Mouse (Mus musculus) intestine, embryonic 14.5 days (tissue): Measurements from ENCODE around the gene Tex12. TPM values are rescaled to one million over a fixed set of nuclear protein-coding genes. Genes with fewer than 3 reads are reported as not detected.

ENCODE experiments used
- ATAC-seq: fragments of 200-750 bp; cut with Nextera tagmentation; replicated peaks from 2 replicates; pipeline ENCODE4 v1.8.0; 2017; ENCODE audit warnings: low read depth, moderate number of reproducible peaks, moderate TSS enrichment, moderate library complexity; ENCODE audit not compliant: low FRiP score, low TSS enrichment
- DNase-seq: peaks from one replicate; pipeline ENCODE4 v3.0.0-alpha.2; 2018; ENCODE audit warnings: low spot score
- H3K27ac ChIP-seq: fragments of 300-500 bp; sonication (generic); 2 replicates; pipeline ENCODE4 v1.5.1; 2014; ENCODE audit warnings: low read depth, mild to moderate bottlenecking, control low read depth
- H3K27me3 ChIP-seq: fragments of 300-500 bp; sonication (generic); replicated peaks from 2 replicates; pipeline ENCODE4 v1.6.1; 2014; ENCODE audit warnings: low read length, control low read depth; ENCODE audit not compliant: control insufficient read depth, insufficient read depth
- H3K36me3 ChIP-seq: fragments of 300-500 bp; sonication (generic); 2 replicates; pipeline ENCODE4 v1.6.1; 2014; ENCODE audit warnings: low read length, control low read depth; ENCODE audit not compliant: control insufficient read depth, insufficient read depth
- H3K4me1 ChIP-seq: fragments of 300-500 bp; sonication (generic); replicated peaks from 2 replicates; pipeline ENCODE4 v1.6.1; 2014; ENCODE audit warnings: low read length, control low read depth, mixed read lengths; ENCODE audit not compliant: control insufficient read depth, insufficient read depth
- H3K4me2 ChIP-seq: fragments of 300-500 bp; sonication (generic); 2 replicates; pipeline ENCODE4 v1.6.1; 2014; ENCODE audit warnings: low read length
- H3K4me3 ChIP-seq: fragments of 300-500 bp; sonication (generic); 2 replicates; pipeline ENCODE4 v1.5.1; 2014; ENCODE audit warnings: low read depth, low read length, control low read depth, mixed read lengths
- H3K9ac ChIP-seq: fragments of 300-500 bp; sonication (generic); 2 replicates; pipeline ENCODE4 v1.6.1; 2014; ENCODE audit warnings: mild to moderate bottlenecking, low read length
- H3K9me3 ChIP-seq: fragments of 300-500 bp; sonication (generic); 2 replicates; pipeline ENCODE4 v1.6.1; 2016; ENCODE audit warnings: low read length, control low read depth; ENCODE audit not compliant: control insufficient read depth
- WGBS: fragments of 180-500 bp; shearing (Covaris S2); extraction: QIAGEN DNeasy Blood & Tissue Kit; methylation state at CpG from one replicate; pipeline ENCODE4 v1.1.7; 2014; 5-methylcytosine and 5-hydroxymethylcytosine counted together
- polyA plus RNA-seq: library from polyadenylated mRNA; unstranded; fragments of >200 nt; fragmentation: Nextera tagmentation; extraction: Ambion mirVana; gene quantifications from 2 replicates; pipeline ENCODE4 v1.2.1, GENCODE M21; 2014

The Tex12 gene
- polyA plus RNA-seq, 1 experiment from 2014 or later = not detected

GRCm38 (mm10) chr9:50593544-50593943, 32.4 kb upstream of the Tex12 start:
- H3K9me3 ChIP-seq = no peaks in the 10 kb centered on the region
- no peaks in the 10 kb centered on the region for H3K4me1 ChIP-seq
- DNase-seq (no peak), ATAC-seq (no peak)
- H3K4me3 ChIP-seq = no peak overlapping the region
- peaks cover 40% of the 10 kb centered on the region for H3K36me3 ChIP-seq
- 79% methylated on average over 3 of the region's 3 CpGs for WGBS
- no peak overlapping the region for H3K9ac ChIP-seq
- H3K27me3 ChIP-seq = no peaks in the 10 kb centered on the region
- H3K4me2 ChIP-seq = no peak overlapping the region
- no peak overlapping the region for H3K27ac ChIP-seq

DNA sequence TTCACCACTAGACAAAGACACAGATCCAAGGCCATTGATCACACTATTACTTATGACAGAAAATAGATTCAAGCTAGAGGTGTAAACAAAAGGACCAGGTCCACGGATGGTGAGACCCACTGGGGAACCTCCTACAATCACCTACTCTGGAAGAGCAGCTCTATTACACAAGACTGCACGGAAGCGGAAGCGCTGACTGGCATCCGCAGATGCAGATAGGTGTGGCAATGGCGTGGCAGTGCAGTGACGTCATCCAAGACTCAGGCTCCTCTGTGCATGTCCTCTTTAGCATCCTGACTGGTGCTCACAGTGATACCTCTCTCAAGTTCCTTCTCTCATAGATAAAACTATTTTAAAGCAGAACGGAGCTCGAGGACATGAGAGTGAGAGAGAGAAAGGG, 31.8 kb upstream of the Tex12 start:
- no peaks in the 10 kb centered on the region for H3K9me3 ChIP-seq
- H3K4me3 ChIP-seq = no peak overlapping the region
- ATAC-seq = no peak
- H3K4me2 ChIP-seq = no peak overlapping the region
- no peaks in the 10 kb centered on the region for H3K27me3 ChIP-seq
- WGBS = 85% methylated on average over 9 of the region's 9 CpGs
- H3K4me1 ChIP-seq = no peaks in the 10 kb centered on the region
- no peak overlapping the region for H3K9ac ChIP-seq
- peaks cover 34% of the 10 kb centered on the region for H3K36me3 ChIP-seq
- no peak overlapping the region for H3K27ac ChIP-seq
- DNase-seq = no peak

DNA sequence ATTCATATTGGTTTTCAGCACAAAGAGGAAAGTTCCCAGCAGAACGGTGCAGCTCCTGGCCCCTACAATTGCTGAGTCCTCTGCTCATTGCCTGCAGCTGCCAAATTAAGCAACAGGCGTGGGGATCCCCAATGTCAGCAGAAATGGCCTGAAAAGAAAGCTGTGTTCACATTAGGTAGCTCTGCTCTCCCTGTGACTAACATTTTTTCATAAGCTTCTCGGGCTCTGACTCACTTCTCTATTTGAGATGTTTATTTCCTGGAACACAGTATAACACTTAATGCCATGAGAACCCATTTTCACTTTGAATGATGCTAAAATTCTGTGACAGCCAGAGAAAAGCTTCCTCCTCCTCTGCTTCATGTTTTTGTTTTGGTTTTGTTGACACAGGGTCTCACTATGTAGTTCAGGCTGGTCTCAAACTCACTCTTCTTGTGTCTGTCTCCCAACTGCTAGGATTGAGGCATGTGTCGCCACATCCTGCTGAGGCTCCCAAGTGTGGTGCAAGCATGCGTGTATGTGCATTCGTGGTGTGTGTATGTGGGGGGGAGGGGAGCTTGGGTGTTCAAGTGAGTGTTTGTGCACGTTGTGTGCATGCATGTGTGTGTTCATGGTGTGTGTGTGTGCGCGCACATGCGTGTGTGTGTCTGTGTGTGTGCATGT, 29.9 kb upstream of the Tex12 start:
- Histone ChIP-seq H3K4me2 (no peak overlapping the region), H3K4me1 (no peaks in the 10 kb centered on the region), H3K4me3 (no peak overlapping the region), H3K27ac (no peak overlapping the region), H3K27me3 (no peaks in the 10 kb centered on the region), H3K9ac (no peak overlapping the region), H3K36me3 (peaks cover 14% of the 10 kb centered on the region), H3K9me3 (no peaks in the 10 kb centered on the region)
- 78% methylated on average over 10 of the region's 10 CpGs for WGBS
- ATAC-seq (no peak), DNase-seq (no peak)

DNA sequence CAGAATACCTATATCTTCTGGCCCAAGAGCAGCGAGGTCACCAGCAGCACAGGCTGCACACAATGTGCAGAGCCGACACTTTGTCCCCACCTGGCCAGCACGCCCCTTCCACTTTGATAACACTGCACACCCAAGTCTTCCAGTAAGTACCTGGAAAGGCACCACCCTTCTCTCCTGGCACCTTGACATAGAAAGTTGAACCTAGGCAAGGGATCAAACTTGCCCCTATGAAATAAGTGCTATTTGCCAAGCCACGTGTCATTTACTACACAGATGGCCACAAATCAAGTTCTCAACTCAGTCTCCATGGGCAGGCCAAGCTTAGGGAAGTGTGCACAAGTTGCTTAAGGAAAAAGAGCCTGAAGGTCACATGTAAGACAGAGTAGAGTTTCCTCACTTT, 25.8 kb upstream of the Tex12 start:
- H3K4me3 ChIP-seq = no peak overlapping the region
- peak; percentile 48 for DNase-seq
- no peak overlapping the region for H3K27ac ChIP-seq
- no peak for ATAC-seq
- H3K4me2 ChIP-seq = no peak overlapping the region
- no peak overlapping the region for H3K9ac ChIP-seq
- no peaks in the 10 kb centered on the region for H3K27me3 ChIP-seq
- H3K9me3 ChIP-seq = no peaks in the 10 kb centered on the region
- H3K4me1 ChIP-seq = no peaks in the 10 kb centered on the region
- H3K36me3 ChIP-seq = no peaks in the 10 kb centered on the region
- 61% methylated on average over 4 of the region's 4 CpGs for WGBS

- Histone ChIP-seq H3K9me3 (no peaks in the 10 kb centered on the region), H3K27me3 (no peaks in the 10 kb centered on the region), H3K27ac (no peak overlapping the region), H3K4me3 (no peak overlapping the region), H3K4me2 (no peak overlapping the region), H3K9ac (no peak overlapping the region), H3K36me3 (no peaks in the 10 kb centered on the region), H3K4me1 (no peaks in the 10 kb centered on the region)
- DNase-seq (no peak), ATAC-seq (no peak)
- WGBS = 75% methylated on average over 6 of the region's 6 CpGs
Measured at GRCm38 (mm10) chr9:50585145-50585818, 24.2 kb upstream of the Tex12 start.

DNA sequence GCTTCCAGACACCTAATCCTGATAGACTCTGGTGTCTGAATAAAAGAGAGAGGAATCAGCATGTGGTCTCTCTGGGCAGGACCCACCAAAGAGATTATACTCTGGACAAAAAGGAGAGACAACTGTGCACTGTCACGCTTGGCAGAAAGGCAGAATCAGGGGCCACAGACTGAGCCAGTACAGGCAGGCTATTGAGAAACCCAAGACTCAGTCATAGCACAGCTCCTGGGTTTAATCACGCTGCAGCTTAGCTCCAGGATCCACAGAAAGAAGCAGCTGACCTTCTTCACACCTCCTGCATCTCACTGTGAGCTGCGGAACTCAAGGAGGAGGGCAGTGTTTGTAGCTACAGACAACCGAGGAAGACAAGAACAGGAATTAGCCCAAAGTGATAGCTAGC, 19.2 kb upstream of the Tex12 start:
- no peak overlapping the region for H3K4me2 ChIP-seq
- 31% methylated on average over 4 of the region's 4 CpGs for WGBS
- H3K9me3 ChIP-seq = no peaks in the 10 kb centered on the region
- H3K27me3 ChIP-seq = no peaks in the 10 kb centered on the region
- H3K4me1 ChIP-seq = no peaks in the 10 kb centered on the region
- no peak overlapping the region for H3K27ac ChIP-seq
- H3K4me3 ChIP-seq = no peak overlapping the region
- H3K9ac ChIP-seq = no peak overlapping the region
- DNase-seq = no peak
- ATAC-seq = no peak
- H3K36me3 ChIP-seq = no peaks in the 10 kb centered on the region

DNA sequence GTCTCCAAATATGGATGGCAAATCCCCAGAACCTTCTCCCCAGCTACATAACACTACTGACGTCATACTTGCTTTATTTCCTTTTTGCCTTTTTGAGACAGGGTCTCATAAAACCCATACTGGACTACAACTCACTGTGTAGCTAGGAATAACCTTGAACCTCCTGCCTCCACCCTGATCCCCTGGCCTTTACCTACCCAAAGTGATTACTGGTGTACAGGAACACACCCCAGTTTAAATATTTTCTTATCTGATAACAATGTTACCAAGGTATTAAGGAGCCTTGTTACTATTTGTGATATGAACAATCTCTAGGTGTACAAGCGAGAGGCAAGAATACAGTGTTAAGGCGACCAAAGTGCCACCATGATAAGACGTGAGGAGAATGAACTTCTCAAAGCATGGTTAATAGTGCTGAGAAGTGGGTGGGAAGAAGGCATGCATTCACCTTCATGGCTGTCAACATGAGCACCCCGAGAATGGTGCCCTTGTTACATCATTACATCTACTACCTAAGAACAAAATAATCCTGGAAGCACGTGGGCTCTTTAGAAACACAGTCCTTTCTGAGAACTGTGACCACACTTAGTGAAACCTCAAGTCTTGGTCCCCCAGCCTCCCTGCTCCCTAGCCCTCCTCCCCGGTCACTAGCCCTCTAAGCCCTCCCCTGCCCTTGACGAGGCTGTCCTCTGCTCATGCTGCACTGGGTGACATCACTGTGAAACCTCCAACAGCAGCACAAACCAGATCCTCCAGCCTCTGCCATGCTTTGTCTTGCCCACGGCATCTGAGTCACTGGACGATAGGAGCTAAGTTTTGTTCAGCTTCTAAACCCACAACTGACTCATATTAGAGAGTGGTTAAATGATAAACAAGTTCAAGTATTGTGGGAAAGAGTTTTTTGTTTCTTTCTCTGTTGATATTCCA, 8.7 kb upstream of the Tex12 start:
- H3K9ac ChIP-seq = no peak overlapping the region
- no peak overlapping the region for H3K4me2 ChIP-seq
- no peaks in the 10 kb centered on the region for H3K9me3 ChIP-seq
- H3K27me3 ChIP-seq = no peaks in the 10 kb centered on the region
- no peak overlapping the region for H3K27ac ChIP-seq
- no peaks in the 10 kb centered on the region for H3K4me1 ChIP-seq
- H3K4me3 ChIP-seq = no peak overlapping the region
- DNase-seq = no peak
- H3K36me3 ChIP-seq = no peaks in the 10 kb centered on the region
- no peak for ATAC-seq
- 68% methylated on average over 10 of the region's 10 CpGs for WGBS

DNA sequence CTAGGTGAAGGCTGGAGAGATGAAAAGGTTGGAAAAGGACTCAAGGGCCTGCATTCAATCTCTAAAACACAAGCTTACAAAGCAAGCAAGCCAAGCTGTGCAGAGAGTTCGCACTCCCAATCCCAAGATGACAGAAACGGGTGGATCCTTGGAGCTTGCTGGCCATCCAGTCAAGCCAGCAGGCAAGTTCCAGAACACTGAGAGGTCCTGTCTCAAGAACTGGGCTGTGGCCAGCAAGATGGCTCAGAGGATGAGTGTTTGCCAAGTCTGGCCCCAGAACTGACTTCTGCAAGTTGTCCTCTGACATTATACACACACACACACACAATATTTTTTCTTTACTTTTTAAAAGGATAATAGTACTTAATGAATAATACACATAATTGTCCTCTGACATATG, 6.8 kb upstream of the Tex12 start:
- no peaks in the 10 kb centered on the region for H3K4me1 ChIP-seq
- H3K9me3 ChIP-seq = no peaks in the 10 kb centered on the region
- H3K9ac ChIP-seq = no peak overlapping the region
- H3K27me3 ChIP-seq = no peaks in the 10 kb centered on the region
- no peaks in the 10 kb centered on the region for H3K36me3 ChIP-seq
- H3K27ac ChIP-seq = no peak overlapping the region
- no peak overlapping the region for H3K4me2 ChIP-seq
- ATAC-seq = no peak
- no peak for DNase-seq
- H3K4me3 ChIP-seq = no peak overlapping the region
- 85% methylated on average over 2 of the region's 2 CpGs for WGBS
